Mouse (Mus musculus) heart, embryonic 11.5 days (tissue): ENCODE measurements at regions not wholly inside any gene's neighbourhood (a gene's known extent, or its start where the extent isn't known, plus 50 kb on each side); places are given as distances from the start of the nearest gene placed in this dataset.

ENCODE experiments used
- ATAC-seq: fragments of 200-750 bp; cut with Nextera tagmentation; replicated peaks from 2 replicates; pipeline ENCODE4 v1.8.0; 2017; ENCODE audit warnings: moderate library complexity; ENCODE audit not compliant: insufficient number of reproducible peaks, low FRiP score, low TSS enrichment
- H3K27ac ChIP-seq: fragments of 300-500 bp; sonication (generic); 2 replicates; pipeline ENCODE4 v1.5.1; 2014; ENCODE audit warnings: mild to moderate bottlenecking, low read depth, low read length
- H3K27me3 ChIP-seq: fragments of 300-500 bp; sonication (generic); 2 replicates; pipeline ENCODE4 v1.6.1; 2014; ENCODE audit warnings: mild to moderate bottlenecking, low read length, mixed read lengths; ENCODE audit not compliant: control insufficient read depth, insufficient read depth
- H3K36me3 ChIP-seq: fragments of 300-500 bp; sonication (generic); 2 replicates; pipeline ENCODE4 v1.6.1; 2014; ENCODE audit warnings: mild to moderate bottlenecking, low read length, moderate library complexity, mixed read lengths; ENCODE audit not compliant: control insufficient read depth, insufficient read depth
- H3K4me1 ChIP-seq: fragments of 300-500 bp; sonication (generic); 2 replicates; pipeline ENCODE4 v1.6.1; 2014; ENCODE audit warnings: low read length; ENCODE audit not compliant: control insufficient read depth, insufficient read depth
- H3K4me2 ChIP-seq: fragments of 300-500 bp; sonication (generic); 2 replicates; pipeline ENCODE4 v1.6.1; 2014; ENCODE audit warnings: mild to moderate bottlenecking, moderate library complexity
- H3K4me3 ChIP-seq: fragments of 300-500 bp; sonication (generic); 2 replicates; pipeline ENCODE4 v1.5.1; 2014; ENCODE audit warnings: low read depth, low read length
- H3K9ac ChIP-seq: fragments of 300-500 bp; sonication (generic); 2 replicates; pipeline ENCODE4 v1.6.1; 2014; ENCODE audit warnings: mild to moderate bottlenecking, low read depth, low read length, moderate library complexity
- H3K9me3 ChIP-seq: fragments of 300-500 bp; sonication (generic); replicated peaks from 2 replicates; pipeline ENCODE4 v1.6.1; 2016; ENCODE audit warnings: low read length; ENCODE audit not compliant: control insufficient read depth
- WGBS: fragments of 180-500 bp; shearing (Covaris S2); extraction: QIAGEN DNeasy Blood & Tissue Kit; methylation state at CpG from one replicate; pipeline ENCODE4 v1.1.7; 2014; ENCODE audit not compliant: insufficient replicate concordance; 5-methylcytosine and 5-hydroxymethylcytosine counted together

GRCm38 (mm10) chr14:24922006-24922405 lies 435.1 kb downstream of the Rps24 start:
- H3K36me3 ChIP-seq = no peaks in the 10 kb centered on the region
- no peak overlapping the region for H3K4me2 ChIP-seq
- WGBS = 76% methylated on average over 10 of the region's 10 CpGs
- no peak overlapping the region for H3K27ac ChIP-seq
- ATAC-seq = no peak
- H3K4me3 ChIP-seq = no peak overlapping the region
- no peaks in the 10 kb centered on the region for H3K27me3 ChIP-seq
- H3K9ac ChIP-seq = no peak overlapping the region
- H3K9me3 ChIP-seq = no peaks in the 10 kb centered on the region
- peaks cover 6% of the 10 kb centered on the region; the same call in 1 of the 2 replicates for H3K4me1 ChIP-seq

- no peaks in the 10 kb centered on the region for H3K27me3 ChIP-seq
- no peak overlapping the region; the same call in 1 of the 2 replicates for H3K27ac ChIP-seq
- WGBS = 72% methylated on average over 3 of the region's 3 CpGs
- no peak overlapping the region for H3K4me2 ChIP-seq
- H3K9me3 ChIP-seq = no peaks in the 10 kb centered on the region
- peaks cover 6% of the 10 kb centered on the region; the same call in 1 of the 2 replicates for H3K4me1 ChIP-seq
- no peak for ATAC-seq
- no peak overlapping the region for H3K4me3 ChIP-seq
- no peaks in the 10 kb centered on the region for H3K36me3 ChIP-seq
- H3K9ac ChIP-seq = no peak overlapping the region
Measured at GRCm38 (mm10) chr14:24924561-24924960, 437.6 kb downstream of the Rps24 start.

GRCm38 (mm10) chr14:24926086-24927048 lies 439.4 kb downstream of the Rps24 start:
- no peaks in the 10 kb centered on the region for H3K9me3 ChIP-seq
- no peak overlapping the region for H3K27ac ChIP-seq
- H3K4me2 ChIP-seq = no peak overlapping the region
- no peaks in the 10 kb centered on the region for H3K36me3 ChIP-seq
- H3K4me3 ChIP-seq = no peak overlapping the region
- no peak overlapping the region for H3K9ac ChIP-seq
- peaks cover 14% of the 10 kb centered on the region for H3K4me1 ChIP-seq
- no peaks in the 10 kb centered on the region for H3K27me3 ChIP-seq
- 58% methylated on average over 11 of the region's 11 CpGs for WGBS
- ATAC-seq = no peak

DNA sequence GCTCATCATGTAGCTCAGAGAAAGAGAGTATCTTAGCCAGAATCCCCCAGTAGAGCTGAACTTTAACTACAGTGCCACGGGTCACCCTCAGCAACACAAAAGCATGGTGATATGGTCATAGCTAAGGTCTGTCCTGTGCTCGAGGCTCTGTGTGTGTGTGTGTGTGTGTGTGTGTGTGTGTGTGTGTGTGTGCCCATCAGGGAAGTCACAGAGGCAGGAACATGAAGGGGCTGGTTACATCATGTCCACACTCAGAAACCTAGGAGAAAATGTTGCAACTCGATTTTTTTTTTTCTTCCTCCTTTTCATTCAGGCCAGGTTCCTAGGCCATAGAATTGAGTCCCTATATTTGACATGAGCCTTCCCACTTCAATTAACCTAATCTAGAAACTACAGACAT lies 441.8 kb downstream of the Rps24 start:
- H3K9ac ChIP-seq = no peak overlapping the region
- peaks cover 14% of the 10 kb centered on the region for H3K4me1 ChIP-seq
- no peaks in the 10 kb centered on the region for H3K9me3 ChIP-seq
- H3K4me2 ChIP-seq = no peak overlapping the region
- no peak overlapping the region for H3K27ac ChIP-seq
- no peaks in the 10 kb centered on the region for H3K27me3 ChIP-seq
- H3K4me3 ChIP-seq = no peak overlapping the region
- no peak for ATAC-seq
- no peaks in the 10 kb centered on the region for H3K36me3 ChIP-seq
- 65% methylated on average over 3 of the region's 3 CpGs for WGBS

- no peak for ATAC-seq
- WGBS = 42% methylated on average over 7 of the region's 7 CpGs
Measured at GRCm38 (mm10) chr14:24930251-24930650, 443.3 kb downstream of the Rps24 start.

DNA sequence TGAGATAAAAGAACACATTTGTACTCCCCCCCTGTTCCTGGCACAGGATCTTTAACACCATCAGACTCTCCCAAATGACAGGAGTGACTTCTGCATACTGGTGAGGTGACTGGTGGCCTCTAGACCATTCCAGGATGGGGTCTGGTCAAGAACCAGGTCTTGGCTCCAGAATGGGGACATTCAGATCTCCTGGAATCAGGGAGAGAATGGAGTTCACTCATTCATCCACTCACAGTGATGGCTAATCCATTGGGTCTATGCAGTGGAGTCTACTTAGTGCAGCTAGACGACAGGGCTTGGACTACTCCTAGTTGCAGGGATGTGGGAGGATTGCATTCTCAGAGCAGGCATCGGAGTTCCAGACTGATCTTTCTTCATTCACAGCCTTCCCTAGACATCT lies 451.0 kb downstream of the Rps24 start:
- H3K4me2 ChIP-seq = no peak overlapping the region
- no peaks in the 10 kb centered on the region for H3K9me3 ChIP-seq
- no peak overlapping the region for H3K4me3 ChIP-seq
- no peak overlapping the region for H3K9ac ChIP-seq
- no peak for ATAC-seq
- H3K27me3 ChIP-seq = no peaks in the 10 kb centered on the region
- no peaks in the 10 kb centered on the region for H3K36me3 ChIP-seq
- 73% methylated on average over 2 of the region's 2 CpGs for WGBS
- H3K4me1 ChIP-seq = no peaks in the 10 kb centered on the region
- H3K27ac ChIP-seq = no peak overlapping the region

More at GRCm38 (mm10) chr14:24930251-24930650, 443.3 kb downstream of the Rps24 start:
- H3K9me3 ChIP-seq = no peaks in the 10 kb centered on the region
- no peak overlapping the region for H3K4me2 ChIP-seq
- no peaks in the 10 kb centered on the region for H3K27me3 ChIP-seq
- no peaks in the 10 kb centered on the region for H3K36me3 ChIP-seq
- H3K4me1 ChIP-seq = peaks cover 14% of the 10 kb centered on the region
- H3K27ac ChIP-seq = no peak overlapping the region
- H3K4me3 ChIP-seq = no peak overlapping the region
- no peak overlapping the region for H3K9ac ChIP-seq

- WGBS = 78% methylated on average over 4 of the region's 4 CpGs
- Histone ChIP-seq H3K36me3 (no peaks in the 10 kb centered on the region), H3K4me3 (no peak overlapping the region), H3K27ac (no peak overlapping the region), H3K9ac (no peak overlapping the region), H3K27me3 (no peaks in the 10 kb centered on the region), H3K4me2 (no peak overlapping the region), H3K4me1 (no peaks in the 10 kb centered on the region), H3K9me3 (no peaks in the 10 kb centered on the region)
- no peak for ATAC-seq
Measured at GRCm38 (mm10) chr14:24939068-24939467, 452.1 kb downstream of the Rps24 start.

DNA sequence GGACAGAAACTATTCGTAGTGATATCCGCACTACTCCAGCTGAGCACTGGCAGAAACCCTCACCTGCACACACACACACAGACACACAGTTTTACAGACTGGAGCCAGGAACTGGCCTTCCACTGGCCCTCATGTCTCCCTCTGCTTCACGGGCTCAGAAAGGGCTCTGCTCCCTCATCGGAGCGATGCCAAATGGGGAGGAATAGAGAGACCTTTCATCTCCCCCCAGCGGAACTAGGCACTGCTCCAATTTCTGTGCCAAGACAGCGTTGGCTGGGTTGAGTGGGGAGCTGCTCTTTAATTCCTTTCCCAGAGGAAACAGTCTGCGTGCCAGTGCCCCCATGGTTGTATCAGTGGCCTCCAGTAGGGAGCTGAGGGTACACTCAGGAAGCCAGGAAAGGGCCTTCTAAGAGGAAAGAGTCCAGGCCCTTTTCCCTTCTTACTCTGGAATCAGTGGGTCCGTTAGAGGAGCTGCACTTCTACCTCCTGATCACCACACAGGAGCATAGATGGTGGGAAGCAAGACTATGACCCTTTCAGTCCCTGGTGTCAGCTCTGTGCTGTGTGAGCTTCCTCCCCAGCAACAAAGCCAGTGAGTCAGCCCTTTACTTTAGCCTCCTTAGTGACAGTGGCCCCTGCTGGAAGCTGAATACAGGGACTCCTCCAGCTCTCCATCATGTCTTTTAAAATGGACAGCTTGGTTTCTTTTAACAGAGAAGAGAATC lies 452.7 kb downstream of the Rps24 start:
- no peak overlapping the region for H3K27ac ChIP-seq
- no peak overlapping the region for H3K4me2 ChIP-seq
- H3K4me1 ChIP-seq = no peaks in the 10 kb centered on the region
- no peak overlapping the region for H3K9ac ChIP-seq
- ATAC-seq = no peak
- no peak overlapping the region for H3K4me3 ChIP-seq
- H3K36me3 ChIP-seq = no peaks in the 10 kb centered on the region
- H3K9me3 ChIP-seq = no peaks in the 10 kb centered on the region
- H3K27me3 ChIP-seq = no peaks in the 10 kb centered on the region
- 70% methylated on average over 9 of the region's 9 CpGs for WGBS
